Mouse (Mus musculus) kidney, adult 2 months (tissue): ENCODE measurements around the gene Ralgds.

ENCODE experiments used
- CTCF ChIP-seq: fragments of 200-500 bp; conservative IDR thresholded peaks from 2 replicates; pipeline ENCODE4 v1.5.1; 2011; ENCODE audit warnings: low read depth, mild to moderate bottlenecking, control low read depth, low read length, moderate library complexity, mixed read lengths; ENCODE audit not compliant: insufficient read depth, insufficient read length
- POLR2A ChIP-seq: fragments of 200-500 bp; IDR thresholded peaks from one replicate; pipeline ENCODE4 v1.6.1; 2011; ENCODE audit warnings: low read depth, low read length, control low read depth

GRCm38 (mm10) chr2:28539206-28539605, 26.3 kb downstream of the Ralgds start:
- TF ChIP-seq CTCF: no peak
- no peak for TF ChIP-seq POLR2A
